Mouse (Mus musculus): ENCODE measurements around the gene Sfxn2. TPM values are rescaled to one million over a fixed set of nuclear protein-coding genes. Genes with fewer than 3 reads are reported as not detected.

The Sfxn2 gene
- polyA plus RNA-seq, 1 experiment, result 0.06 TPM

DNA sequence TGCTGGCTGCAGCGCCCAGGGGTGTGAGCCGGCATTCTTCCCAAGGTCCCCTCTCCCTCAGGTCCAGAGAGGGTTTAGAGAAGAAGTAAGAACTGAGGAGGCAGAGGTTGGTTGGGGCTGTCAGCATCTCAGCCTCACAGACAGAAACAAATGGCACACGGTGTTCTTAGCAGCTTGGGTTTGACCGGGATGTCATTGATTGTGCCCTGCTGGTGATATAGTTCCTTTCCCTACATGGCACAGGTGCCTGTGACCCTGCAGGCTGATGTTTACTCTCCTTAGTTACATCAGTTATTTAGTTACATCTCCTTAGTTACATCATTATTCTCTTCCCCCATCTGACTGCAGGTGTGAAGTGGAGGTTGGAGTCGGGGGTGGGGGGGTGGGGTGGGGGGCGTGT, 18.4 kb downstream of the Sfxn2 start:
- Histone ChIP-seq H3K36me3 (ENCODE audit: control insufficient read depth) (peaks cover 27% of the 10 kb centered on the region), H3K27me3 (ENCODE audit: control insufficient read depth) (no peaks in the 10 kb centered on the region), H3K9me3 (ENCODE audit: control insufficient read depth, low read length) (no peaks in the 10 kb centered on the region), H3K4me1 (ENCODE audit: control insufficient read depth) (peaks cover 2% of the 10 kb centered on the region; the same call in 1 of the 2 replicates), H3K4me3 (replicated peaks) (no peak overlapping the region)
- TF ChIP-seq TAL1 (IDR thresholded peaks at IDR 0.05; ENCODE audit: low read length) (no peak), GATA1 (IDR thresholded peaks at IDR 0.05; ENCODE audit: low read length) (no peak)

DNA sequence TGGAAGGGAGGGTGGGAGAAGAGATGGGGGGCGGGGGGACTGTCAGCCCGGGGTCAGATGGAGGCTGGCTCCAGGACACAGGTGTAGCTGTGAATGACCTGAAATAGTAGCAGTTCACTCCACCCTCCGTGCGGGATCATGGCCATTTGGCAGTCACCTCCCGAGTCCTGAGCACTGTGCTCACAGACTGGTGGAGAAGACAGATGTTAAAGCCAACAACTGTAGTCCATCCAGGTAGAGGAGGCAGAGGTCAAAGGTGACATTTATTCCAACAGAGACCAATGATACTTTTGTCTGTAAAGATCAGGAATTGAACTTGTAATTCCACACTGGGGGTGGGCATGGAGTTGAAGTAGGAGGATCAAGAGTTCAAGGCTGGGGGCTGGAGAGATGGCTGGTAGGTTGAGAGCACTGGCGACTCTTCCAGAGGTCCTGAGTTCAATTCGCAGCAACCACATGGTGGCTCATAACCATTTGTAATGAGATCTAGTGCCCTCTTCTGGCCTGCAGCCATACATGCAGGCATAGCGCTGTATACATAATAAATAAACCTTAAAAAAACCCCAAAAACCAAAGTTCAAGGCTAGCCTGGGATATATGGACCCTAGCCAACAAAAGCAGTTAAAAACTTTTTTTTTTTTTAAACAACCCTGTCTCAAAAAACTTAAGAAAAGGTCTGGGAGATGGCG, 19.7 kb downstream of the Sfxn2 start:
- Histone ChIP-seq H3K9me3 (ENCODE audit: control insufficient read depth, low read length) (no peaks in the 10 kb centered on the region), H3K4me1 (ENCODE audit: control insufficient read depth) (peaks cover 6% of the 10 kb centered on the region)

DNA sequence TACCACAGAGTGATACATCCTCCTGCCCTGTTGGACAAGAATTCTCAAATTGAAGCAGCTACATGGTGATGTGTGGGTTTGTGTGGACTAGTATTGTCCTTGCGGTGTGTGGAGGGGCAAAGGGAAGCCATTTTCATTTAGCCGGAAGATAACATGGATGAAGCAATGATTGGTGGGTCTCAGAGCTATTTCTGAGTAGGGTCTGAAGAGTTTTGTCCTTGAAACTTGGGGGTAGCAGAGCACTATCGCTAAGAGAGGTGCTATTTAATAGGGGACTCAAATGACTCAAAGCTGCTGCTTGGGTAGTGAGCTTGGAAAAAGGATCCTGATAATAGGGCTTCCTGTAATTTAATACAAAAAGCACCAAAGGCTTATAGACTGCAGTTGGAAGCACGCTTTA, 25.0 kb downstream of the Sfxn2 start:
- Histone ChIP-seq H3K4me3 (replicated peaks) (peak overlapping the region; percentile 95), H3K4me1 (ENCODE audit: control insufficient read depth) (peaks cover 38% of the 10 kb centered on the region), H3K36me3 (ENCODE audit: control insufficient read depth) (peaks cover 2% of the 10 kb centered on the region), H3K9me3 (ENCODE audit: control insufficient read depth, low read length) (no peaks in the 10 kb centered on the region), H3K27me3 (ENCODE audit: control insufficient read depth) (no peaks in the 10 kb centered on the region)
- TF ChIP-seq TAL1 (IDR thresholded peaks at IDR 0.05; ENCODE audit: low read length) (no peak), GATA1 (IDR thresholded peaks at IDR 0.05; ENCODE audit: low read length) (no peak)

More for the DNA sequence above, 19.7 kb downstream of the Sfxn2 start:
- Histone ChIP-seq H3K4me3 (replicated peaks) (no peak overlapping the region), H3K27me3 (ENCODE audit: control insufficient read depth) (no peaks in the 10 kb centered on the region), H3K36me3 (ENCODE audit: control insufficient read depth) (peaks cover 23% of the 10 kb centered on the region)
- TF ChIP-seq TAL1 (IDR thresholded peaks at IDR 0.05; ENCODE audit: low read length), result no peak
- TF ChIP-seq GATA1 (IDR thresholded peaks at IDR 0.05; ENCODE audit: low read length), result no peak

DNA sequence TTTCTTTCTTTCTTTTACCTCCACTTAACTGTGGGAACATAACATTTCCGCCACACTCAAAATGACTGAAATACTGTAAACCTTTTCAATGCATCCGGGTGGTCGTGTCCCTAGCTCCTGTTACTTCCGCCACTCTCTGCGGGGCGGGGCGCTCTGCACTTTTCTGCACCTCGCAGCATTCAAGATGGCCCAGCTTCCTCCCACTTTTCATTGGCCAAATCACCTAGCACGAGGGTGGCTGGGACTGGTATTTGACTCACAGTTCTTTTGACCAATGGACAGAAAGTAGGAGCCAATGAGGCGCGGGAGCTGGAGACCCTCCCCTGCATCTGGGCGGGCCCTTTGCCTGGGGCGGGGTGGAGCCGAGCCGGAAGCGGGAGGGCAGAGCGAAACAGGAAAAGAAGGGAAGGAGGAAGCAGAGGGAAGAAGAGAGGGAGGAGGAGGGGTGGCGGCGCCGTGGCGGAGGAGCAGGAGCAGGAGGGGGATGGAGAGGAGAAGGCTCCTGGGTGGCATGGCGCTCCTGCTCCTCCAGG, 25.6 kb downstream of the Sfxn2 start, which contains the start of gene Wbp1l:
Gene Wbp1l (plus strand): TSS at position 365 of the 533 bp plus-strand sequence.
- Histone ChIP-seq H3K27me3 (ENCODE audit: control insufficient read depth) (no peaks in the 10 kb centered on the region), H3K9me3 (ENCODE audit: control insufficient read depth, low read length) (no peaks in the 10 kb centered on the region), H3K4me1 (ENCODE audit: control insufficient read depth) (peaks cover 40% of the 10 kb centered on the region), H3K36me3 (ENCODE audit: control insufficient read depth) (peaks cover 6% of the 10 kb centered on the region), H3K4me3 (replicated peaks) (peak within 1 kb of the TSS; percentile 95)
- TF ChIP-seq GATA1 (IDR thresholded peaks at IDR 0.05; ENCODE audit: low read length) (no peak), TAL1 (IDR thresholded peaks at IDR 0.05; ENCODE audit: low read length) (no peak)

DNA sequence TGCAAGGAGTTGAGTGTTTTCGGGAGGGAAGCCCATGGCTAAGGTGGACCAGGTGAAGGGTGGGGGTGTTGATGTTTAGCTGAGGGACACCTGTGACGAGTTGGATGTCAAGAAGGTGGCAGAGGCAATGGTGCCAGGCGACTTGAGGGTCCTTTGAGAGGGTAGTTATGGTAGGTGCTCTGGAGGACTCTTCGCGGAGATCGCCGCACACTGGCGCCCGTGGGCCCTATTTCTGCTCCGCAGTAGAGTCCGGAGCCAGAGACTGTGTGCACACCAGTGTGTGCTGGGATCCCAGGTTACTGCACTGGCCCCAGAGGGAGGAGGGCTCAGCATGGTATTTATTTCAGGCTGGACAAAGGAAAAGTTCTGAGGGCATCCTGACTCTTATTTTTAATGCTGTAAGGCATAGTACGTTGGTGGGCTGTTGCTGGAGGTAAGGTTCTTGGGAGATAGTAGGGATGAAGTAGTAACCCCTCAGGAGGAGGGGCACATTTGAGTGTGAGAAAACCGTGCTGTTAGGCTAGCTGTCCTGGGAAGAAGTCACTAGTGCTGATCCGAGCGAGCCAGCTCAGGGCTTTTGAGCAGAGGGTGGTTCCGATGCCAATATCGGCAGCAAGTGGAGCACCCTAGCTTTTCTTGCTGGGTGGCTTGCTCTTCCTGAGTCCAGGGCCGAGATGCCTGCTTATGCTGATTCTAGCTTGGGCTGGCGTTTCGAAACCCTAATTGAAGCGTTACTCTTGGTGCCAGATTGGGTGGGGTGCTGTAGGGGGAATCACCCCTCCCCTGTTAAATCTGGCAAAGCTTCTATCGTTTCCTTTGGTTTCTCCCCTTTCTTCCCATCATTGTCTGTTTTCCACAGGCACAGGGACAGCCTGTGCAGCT, 26.5 kb downstream of the Sfxn2 start:
- TF ChIP-seq GATA1 (IDR thresholded peaks at IDR 0.05; ENCODE audit: low read length), result no peak
- no peak for TF ChIP-seq TAL1 (IDR thresholded peaks at IDR 0.05; ENCODE audit: low read length)
- peaks cover 40% of the 10 kb centered on the region for H3K4me1 ChIP-seq (ENCODE audit: control insufficient read depth)
- H3K27me3 ChIP-seq (ENCODE audit: control insufficient read depth), result no peaks in the 10 kb centered on the region
- no peaks in the 10 kb centered on the region for H3K9me3 ChIP-seq (ENCODE audit: control insufficient read depth, low read length)
- H3K36me3 ChIP-seq (ENCODE audit: control insufficient read depth), result peaks cover 9% of the 10 kb centered on the region
- peak overlapping the region; percentile 95 for H3K4me3 ChIP-seq (replicated peaks)

DNA sequence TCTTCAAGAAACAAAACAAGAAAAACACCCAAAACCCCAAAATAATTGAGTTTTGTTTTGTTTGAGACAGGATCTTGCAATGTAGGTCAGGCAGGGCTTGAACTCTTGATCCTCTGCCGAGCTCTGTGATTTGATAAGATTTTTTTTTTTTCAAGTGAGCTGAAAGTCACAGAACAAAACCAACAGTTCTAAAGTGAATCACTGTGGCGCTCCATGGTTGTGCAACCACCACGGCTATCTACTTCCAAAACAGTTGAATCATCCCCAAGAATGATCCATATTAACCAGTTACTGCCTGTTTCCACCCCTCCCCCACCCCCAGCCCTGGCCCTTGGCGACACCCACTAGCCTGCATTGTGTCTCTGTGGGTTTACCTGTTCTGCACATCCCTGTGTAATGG, 27.2 kb downstream of the Sfxn2 start:
- Histone ChIP-seq H3K36me3 (ENCODE audit: control insufficient read depth) (peaks cover 9% of the 10 kb centered on the region), H3K9me3 (ENCODE audit: control insufficient read depth, low read length) (no peaks in the 10 kb centered on the region), H3K27me3 (ENCODE audit: control insufficient read depth) (no peaks in the 10 kb centered on the region), H3K4me1 (ENCODE audit: control insufficient read depth) (peaks cover 40% of the 10 kb centered on the region), H3K4me3 (replicated peaks) (peak overlapping the region; percentile 95)
- TF ChIP-seq TAL1 (IDR thresholded peaks at IDR 0.05; ENCODE audit: low read length) (no peak), GATA1 (IDR thresholded peaks at IDR 0.05; ENCODE audit: low read length) (no peak)

DNA sequence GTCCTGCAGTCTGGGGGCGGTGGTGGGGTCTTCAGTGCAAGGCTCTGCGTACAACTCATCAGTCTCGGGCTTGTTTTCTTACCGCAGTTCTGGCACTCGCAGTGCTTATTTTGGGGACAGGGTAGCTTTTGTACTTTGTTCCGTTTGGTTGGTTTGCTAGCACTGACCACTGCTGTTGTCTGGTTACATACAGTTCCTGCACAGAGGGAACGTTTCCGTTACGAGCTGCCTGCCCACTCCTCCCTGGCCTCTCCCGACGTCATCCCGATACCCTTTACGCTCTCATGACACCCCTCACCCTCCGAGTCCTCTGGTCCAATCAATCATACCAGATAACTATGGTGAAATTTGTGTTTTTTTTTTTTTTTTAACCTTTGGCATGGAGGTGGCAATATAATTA, 28.3 kb downstream of the Sfxn2 start:
- Histone ChIP-seq H3K4me3 (replicated peaks) (no peak overlapping the region), H3K36me3 (ENCODE audit: control insufficient read depth) (peaks cover 14% of the 10 kb centered on the region), H3K4me1 (ENCODE audit: control insufficient read depth) (peaks cover 40% of the 10 kb centered on the region), H3K9me3 (ENCODE audit: control insufficient read depth, low read length) (no peaks in the 10 kb centered on the region), H3K27me3 (ENCODE audit: control insufficient read depth) (no peaks in the 10 kb centered on the region)
- TF ChIP-seq GATA1 (IDR thresholded peaks at IDR 0.05; ENCODE audit: low read length), result no peak
- no peak for TF ChIP-seq TAL1 (IDR thresholded peaks at IDR 0.05; ENCODE audit: low read length)

DNA sequence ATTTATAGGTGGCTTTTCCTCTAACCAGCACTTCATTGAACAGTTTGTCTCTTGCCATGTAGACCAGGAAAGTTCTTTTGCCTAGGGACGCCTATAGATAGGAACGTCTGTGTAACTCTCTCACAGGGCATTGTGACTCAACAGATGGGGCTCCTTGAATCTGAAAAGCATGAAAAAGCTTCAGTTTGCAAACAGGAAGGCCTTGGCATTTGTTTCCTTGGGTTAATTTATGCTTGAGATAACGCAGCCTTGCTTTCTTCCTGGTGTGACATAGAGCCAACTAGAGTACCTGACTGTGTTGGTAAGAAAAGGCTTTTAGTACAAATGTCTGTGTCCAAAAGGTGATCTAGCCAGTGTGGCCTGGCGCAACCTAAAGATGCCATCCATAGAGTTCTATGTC, 29.2 kb downstream of the Sfxn2 start:
- H3K4me3 ChIP-seq (replicated peaks), result no peak overlapping the region
- TF ChIP-seq TAL1 (IDR thresholded peaks at IDR 0.05; ENCODE audit: low read length) (no peak), GATA1 (IDR thresholded peaks at IDR 0.05; ENCODE audit: low read length) (no peak)
- peaks cover 42% of the 10 kb centered on the region for H3K4me1 ChIP-seq (ENCODE audit: control insufficient read depth)
- peaks cover 23% of the 10 kb centered on the region for H3K36me3 ChIP-seq (ENCODE audit: control insufficient read depth)
- no peaks in the 10 kb centered on the region for H3K27me3 ChIP-seq (ENCODE audit: control insufficient read depth)
- no peaks in the 10 kb centered on the region for H3K9me3 ChIP-seq (ENCODE audit: control insufficient read depth, low read length)

DNA sequence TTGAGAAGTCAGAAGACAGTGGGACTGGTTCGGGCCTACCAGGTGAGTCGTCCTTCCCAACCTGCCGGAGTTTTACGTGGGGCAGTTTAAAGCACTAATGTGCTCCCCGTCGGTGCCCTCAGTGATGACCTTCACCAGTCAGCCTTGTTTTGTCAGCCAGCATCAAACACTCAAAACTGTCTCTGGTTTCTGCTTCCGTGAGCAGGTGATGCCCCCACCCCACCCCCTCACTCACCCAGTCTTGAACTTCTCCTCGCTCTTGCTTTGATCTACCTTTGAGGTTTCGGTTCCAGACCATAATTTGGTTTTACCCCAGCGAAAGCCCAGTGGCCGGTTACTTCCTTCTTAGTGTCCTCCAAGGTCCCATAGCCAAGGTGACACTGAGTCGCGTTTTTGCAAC, 33.6 kb downstream of the Sfxn2 start:
- Histone ChIP-seq H3K36me3 (ENCODE audit: control insufficient read depth) (peaks cover 48% of the 10 kb centered on the region), H3K27me3 (ENCODE audit: control insufficient read depth) (no peaks in the 10 kb centered on the region), H3K4me1 (ENCODE audit: control insufficient read depth) (peaks cover 8% of the 10 kb centered on the region), H3K9me3 (ENCODE audit: control insufficient read depth, low read length) (no peaks in the 10 kb centered on the region), H3K4me3 (replicated peaks) (no peak overlapping the region)
- TF ChIP-seq GATA1 (IDR thresholded peaks at IDR 0.05; ENCODE audit: low read length) (no peak), TAL1 (IDR thresholded peaks at IDR 0.05; ENCODE audit: low read length) (no peak)
